Mouse (Mus musculus): Measurements from ENCODE around the gene Clps.

- TF ChIP-seq POLR2A (IDR thresholded peaks at IDR 0.05; ENCODE audit: control insufficient read depth, low read depth, low read length) (no peak), CTCF (IDR thresholded peaks at IDR 0.05; ENCODE audit: control insufficient read depth, insufficient read depth, insufficient replicate concordance, low read depth, low read length) (no peak)
Observed at GRCm38 (mm10) chr17:28572941-28573340, 12.4 kb upstream of the Clps start.

Data from testis, adult 2 months (tissue).